8 mouse cellular contexts compared by ENCODE assay signal in the genomic region with DNA sequence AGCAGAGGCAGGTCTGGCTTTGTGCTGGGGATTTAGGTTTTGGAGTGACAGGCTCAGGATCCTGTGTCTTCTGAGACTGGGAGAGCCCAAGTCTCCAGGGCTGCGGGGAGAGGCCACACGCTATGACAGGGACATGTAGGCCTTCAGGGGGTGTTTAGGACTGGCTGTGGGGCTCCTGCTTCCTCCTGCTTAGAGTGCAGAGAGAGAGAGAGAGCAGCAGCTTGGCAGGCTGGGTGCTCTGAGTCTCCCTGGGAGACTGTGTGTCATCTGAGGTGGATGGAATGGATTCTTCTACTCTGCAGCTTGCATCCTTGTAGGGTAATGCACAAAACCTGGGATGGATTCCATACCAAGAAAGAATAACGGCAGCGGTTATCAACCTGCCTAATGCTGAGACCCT.
DNase-seq lines count a peak whose midpoint lies in the region; ATAC-seq and TF ChIP-seq lines count a peak whose summit lies in the region.

No protein-coding gene starts in this region.

- H3K9ac ChIP-seq in embryonic facial prominence, embryonic 13.5 days: peak overlapping the region; percentile 65; the same call in 1 of the 2 replicates
- H3K9ac ChIP-seq in kidney, embryonic 15.5 days: peak overlapping the region; percentile 29; the same call in 1 of the 2 replicates

- peaks cover 8% of the 10 kb centered on the region for H3K4me1 ChIP-seq in bone marrow, adult 2 months (ENCODE audit: control insufficient read depth, insufficient read depth, low read length)
- peaks cover 46% of the 10 kb centered on the region for H3K4me1 ChIP-seq in embryonic facial prominence, embryonic 13.5 days
- peaks cover 62% of the 10 kb centered on the region for H3K4me1 ChIP-seq in kidney, embryonic 15.5 days

- no peak for TF ChIP-seq POLR2A in bone marrow, adult 2 months (IDR thresholded peaks at IDR 0.05; ENCODE audit: borderline replicate concordance, control insufficient read depth, low read depth, low read length)

- peak overlapping the region; percentile 57 for H3K4me2 ChIP-seq in embryonic facial prominence, embryonic 13.5 days
- H3K4me2 ChIP-seq in kidney, embryonic 15.5 days: peak overlapping the region; percentile 52

- peak overlapping the region; percentile 0 for H3K4me3 ChIP-seq in bone marrow, adult 2 months (replicated peaks; ENCODE audit: control insufficient read depth, low read depth, low read length)
- peak overlapping the region; percentile 30 for H3K4me3 ChIP-seq in embryonic facial prominence, embryonic 13.5 days
- peak overlapping the region; percentile 23; the same call in 1 of the 2 replicates for H3K4me3 ChIP-seq in kidney, embryonic 15.5 days (replicated peaks)

- DNase-seq in 416B (ENCODE audit: low read depth): peak; percentile 76
- peak; percentile 57 to 73 for DNase-seq in heart, adult 9 months (ENCODE audit: low spot score in 2 of 2)
- DNase-seq in lung, postnatal 10 days: peak; percentile 69
- peak; percentile 76 for DNase-seq in retina, postnatal 7 days (ENCODE audit: low read depth, low spot score)
- DNase-seq in ovary, adult 18-20 months (ENCODE audit: low spot score): no peak

- peak overlapping the region; percentile 49 for H3K27ac ChIP-seq in bone marrow, adult 2 months (ENCODE audit: control insufficient read depth, insufficient read depth, low read depth, low read length, poor library complexity)
- peak overlapping the region; percentile 93 for H3K27ac ChIP-seq in embryonic facial prominence, embryonic 13.5 days
- peak overlapping the region; percentile 86 for H3K27ac ChIP-seq in kidney, embryonic 15.5 days

- 22% methylated on average over 4 of the region's 4 CpGs for WGBS in bone marrow, adult 2 months
- 16% methylated on average over 4 of the region's 4 CpGs for WGBS in embryonic facial prominence, embryonic 13.5 days
- 12% methylated on average over 4 of the region's 4 CpGs for WGBS in kidney, embryonic 15.5 days

- no peak for ATAC-seq in embryonic facial prominence, embryonic 13.5 days (ENCODE audit: insufficient number of reproducible peaks, insufficient read depth, low FRiP score, low TSS enrichment, low read depth)
- ATAC-seq in kidney, embryonic 15.5 days (replicated peaks; ENCODE audit: low FRiP score): peak; percentile 38; the same call in 1 of the 2 replicates

- no peak for TF ChIP-seq CTCF in bone marrow, adult 2 months (IDR thresholded peaks at IDR 0.05; ENCODE audit: control insufficient read depth, insufficient read depth, low read length)

- no peaks in the 10 kb centered on the region for H3K9me3 ChIP-seq in embryonic facial prominence, embryonic 13.5 days
- H3K9me3 ChIP-seq in kidney, embryonic 15.5 days (replicated peaks): no peaks in the 10 kb centered on the region

- H3K27me3 ChIP-seq in embryonic facial prominence, embryonic 13.5 days: peaks cover 15% of the 10 kb centered on the region
- peaks cover 10% of the 10 kb centered on the region for H3K27me3 ChIP-seq in kidney, embryonic 15.5 days

- no peaks in the 10 kb centered on the region for H3K36me3 ChIP-seq in embryonic facial prominence, embryonic 13.5 days
- H3K36me3 ChIP-seq in kidney, embryonic 15.5 days: no peaks in the 10 kb centered on the region
